Mouse (Mus musculus) cerebellum, adult 2 months (tissue): Measurements from ENCODE around the gene Gng5.

Experiments used
- CTCF ChIP-seq: fragments of 200-500 bp; IDR thresholded peaks from 2 replicates; pipeline ENCODE4 v1.5.1; 2011; ENCODE audit warnings: low read depth, mild to moderate bottlenecking, control low read depth, low read length, moderate library complexity, borderline replicate concordance; ENCODE audit not compliant: insufficient read depth
- POLR2A ChIP-seq: fragments of 200-500 bp; IDR thresholded peaks from 2 replicates; pipeline ENCODE4 v1.6.1; 2011; ENCODE audit warnings: low read length, control low read depth, borderline replicate concordance; ENCODE audit not compliant: insufficient read depth

DNA sequence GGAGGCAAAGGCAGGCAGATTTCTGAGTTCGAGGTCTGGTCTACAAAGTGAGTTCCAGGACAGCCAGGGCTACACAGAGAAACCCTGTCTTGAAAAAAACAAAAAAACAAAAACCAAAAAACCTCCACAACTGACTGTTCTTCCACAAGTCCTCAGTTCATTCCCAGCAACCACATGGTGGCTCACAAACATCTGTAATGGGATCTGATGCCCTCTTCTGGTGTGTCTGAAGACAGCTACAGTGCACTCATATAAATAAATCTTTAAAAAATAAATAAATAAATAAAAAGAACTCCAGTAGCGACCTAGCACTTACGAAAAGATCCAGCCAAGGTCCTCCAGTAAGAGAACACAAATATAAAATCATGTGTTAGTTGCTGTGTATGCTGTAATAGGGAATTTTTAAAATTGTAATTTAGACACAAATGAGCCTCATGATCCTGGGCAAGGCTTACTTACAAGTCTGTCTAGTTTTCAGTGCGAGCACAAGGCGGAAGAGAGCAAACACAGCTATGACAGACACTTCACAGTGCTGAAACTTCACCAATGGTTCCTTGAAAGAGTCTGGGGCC is 20.7 kb downstream of the Gng5 start:
- TF ChIP-seq CTCF (no peak), POLR2A (no peak)
